Mouse (Mus musculus) frontal cortex, postnatal 36 days (tissue): ENCODE data around the gene Cngb1.

Experiments
- DNase-seq, 2 experiments: peaks; one replicate each; pipeline ENCODE4 v3.0.0; 2022; ENCODE audit warnings: low spot score in 2 of 2

Cngb1 gene

DNA sequence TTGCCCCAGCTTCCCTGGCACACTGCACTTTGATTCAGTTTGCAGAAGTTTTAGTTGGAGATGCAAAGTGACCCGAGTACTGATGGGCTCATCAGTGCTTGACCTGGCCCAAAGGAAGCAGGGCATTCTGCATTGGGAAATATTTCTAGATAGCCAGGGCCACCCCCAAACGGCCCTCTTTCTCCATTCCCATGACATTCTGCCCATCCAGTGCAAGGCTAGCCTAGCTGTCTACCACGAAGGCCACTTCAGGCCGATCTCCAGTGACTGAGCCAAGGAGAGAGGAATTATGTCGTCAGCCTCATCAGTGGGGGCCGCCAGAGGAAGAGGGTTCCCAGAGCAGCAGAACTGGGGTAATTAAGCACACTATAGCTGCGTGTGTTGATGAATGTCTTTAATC lies 104.9 kb downstream of the Cngb1 start:
- DNase-seq: no peak

DNA sequence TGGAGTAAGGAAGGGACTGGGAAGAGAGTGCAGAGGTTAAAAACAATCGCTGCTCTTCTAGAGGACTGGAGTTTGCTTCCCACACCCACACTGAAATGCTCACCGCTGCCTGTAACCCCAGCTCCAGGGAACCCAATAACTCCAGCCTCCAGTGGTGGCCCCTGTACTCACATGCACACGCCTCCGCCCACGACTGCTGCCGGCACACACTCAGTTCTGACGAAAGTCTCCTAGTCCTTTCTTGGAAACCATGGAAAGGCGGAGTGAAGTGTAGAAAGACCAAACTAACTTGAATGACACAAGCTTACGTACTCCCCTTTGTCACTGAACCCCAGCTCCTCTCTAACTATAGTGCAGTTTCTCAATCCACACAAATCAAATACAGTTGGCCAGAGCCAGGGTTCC lies 106.4 kb downstream of the Cngb1 start:
- no peak for DNase-seq

DNA sequence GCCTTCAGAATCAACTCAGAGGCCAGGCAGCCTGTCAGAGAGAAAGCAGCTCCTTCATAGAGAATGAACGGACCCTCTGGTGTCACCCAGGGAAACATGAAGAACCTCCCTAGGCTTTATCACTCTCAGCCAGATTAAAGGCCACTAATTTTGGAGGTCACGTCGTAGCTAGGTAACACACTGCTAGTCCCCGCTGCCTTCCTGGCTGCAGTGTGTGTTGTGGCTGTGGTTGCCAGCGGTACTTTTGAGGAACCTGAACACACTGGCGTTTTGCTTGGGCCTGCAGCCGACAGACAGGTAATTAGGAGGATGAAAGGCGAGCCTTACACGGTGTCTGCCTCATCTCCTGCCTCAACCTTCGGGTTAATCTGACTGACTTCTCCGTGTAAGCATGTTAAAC lies 110.7 kb downstream of the Cngb1 start:
- DNase-seq: no peak

DNA sequence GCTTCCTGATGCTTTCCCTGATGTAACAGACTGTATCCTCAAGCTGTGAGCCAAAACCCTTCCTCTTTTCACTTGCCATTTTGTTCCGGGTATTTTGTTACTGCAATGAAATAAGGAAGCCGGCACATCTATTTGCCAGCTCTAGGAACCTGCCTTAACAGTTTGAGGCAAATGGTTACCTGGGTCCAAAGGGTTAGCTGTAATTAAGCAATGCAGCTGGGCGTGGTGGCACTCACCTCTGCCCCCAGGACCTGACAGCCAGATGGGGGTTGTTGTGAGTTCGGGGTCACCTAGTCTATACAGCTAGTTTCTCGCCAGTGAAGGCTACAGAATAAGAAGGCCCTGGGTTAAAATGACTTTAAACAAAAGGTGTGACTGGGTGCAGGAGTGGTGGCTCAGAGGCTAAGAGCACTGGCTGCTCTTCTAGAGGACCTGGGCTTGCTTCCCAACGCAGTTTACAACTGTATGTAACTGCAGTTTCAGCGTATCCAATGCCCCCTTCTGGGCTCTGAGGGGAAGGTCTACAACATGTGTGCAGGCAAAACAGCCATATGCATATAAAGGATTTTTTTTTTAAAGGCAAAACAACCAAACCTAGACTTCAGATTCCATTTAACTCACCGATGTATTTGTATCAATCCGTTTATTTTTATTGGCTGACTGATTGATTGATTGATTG lies 114.7 kb downstream of the Cngb1 start:
- no peak for DNase-seq
